Mouse (Mus musculus): Measurements from ENCODE around the gene Fmnl2.

DNA sequence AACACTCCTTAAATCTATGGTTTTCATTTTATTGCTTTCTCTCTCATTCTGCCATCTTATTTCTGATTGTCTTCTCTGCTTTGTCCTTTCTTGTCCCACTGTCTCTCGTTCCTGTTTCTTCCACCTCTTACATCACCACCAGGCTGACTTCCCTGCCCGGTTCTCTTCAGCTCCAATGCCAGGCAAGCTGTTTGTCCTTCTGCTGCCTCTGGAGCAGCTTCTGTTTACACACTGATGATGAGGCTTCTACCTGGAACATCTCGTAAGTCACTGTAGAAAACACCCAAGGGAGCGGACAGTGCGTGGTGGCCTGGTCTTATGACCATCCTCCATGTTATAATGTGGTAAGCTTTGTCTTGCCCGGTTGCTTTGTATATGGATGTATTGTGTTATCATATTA, 198.9 kb downstream of the Fmnl2 start:
- TF ChIP-seq ZNF384 (IDR thresholded peaks at IDR 0.05; ENCODE audit: low read depth, low read length) (no peak), CTCF (conservative IDR thresholded peaks at IDR 0.05 in 1 of 2, IDR thresholded peaks at IDR 0.05 in 1 of 2; ENCODE audit: low read depth in 2 of 2, low read length in 2 of 2) (no peak), UBTF (IDR thresholded peaks at IDR 0.05; ENCODE audit: low read depth, low read length) (no peak), CHD1 (IDR thresholded peaks at IDR 0.05; ENCODE audit: low read depth, low read length) (no peak), SIN3A (IDR thresholded peaks at IDR 0.05; ENCODE audit: low read length) (no peak)

Data from CH12.LX (cell line).